Mouse (Mus musculus) frontal cortex, postnatal 36 days (tissue): ENCODE results near the gene Mrpl20.

Experiments
- DNase-seq, 2 experiments: peaks; one replicate each; pipeline ENCODE4 v3.0.0; 2022; ENCODE audit warnings: low spot score in 2 of 2

The Mrpl20 gene

DNA sequence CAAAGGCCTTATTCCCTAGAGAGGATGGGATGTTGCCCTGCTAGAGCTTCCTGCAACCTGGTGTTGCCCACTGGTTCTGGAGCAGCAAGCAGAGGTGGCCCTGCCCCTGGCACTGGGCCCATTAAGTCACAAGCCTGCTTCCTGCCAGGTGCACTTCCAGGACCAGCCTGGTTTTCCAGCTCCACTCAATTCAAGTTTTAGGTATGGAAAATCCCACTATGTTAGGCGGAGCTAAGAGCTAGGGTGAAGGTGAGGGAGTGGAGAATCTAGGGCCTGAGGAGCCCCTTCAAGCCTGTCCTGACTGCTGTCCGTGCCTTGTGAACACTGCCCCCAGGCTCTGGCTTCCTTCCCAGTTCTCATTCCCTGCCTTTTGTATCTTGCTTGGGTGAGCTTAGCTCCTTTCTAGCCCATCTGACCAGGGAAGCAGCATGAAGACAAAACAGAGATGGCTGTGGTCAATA, 49.3 kb downstream of the Mrpl20 start:
- DNase-seq = no peak

- DNase-seq = no peak
Measured at GRCm38 (mm10) chr4:155853421-155853820, 50.7 kb downstream of the Mrpl20 start.

DNA sequence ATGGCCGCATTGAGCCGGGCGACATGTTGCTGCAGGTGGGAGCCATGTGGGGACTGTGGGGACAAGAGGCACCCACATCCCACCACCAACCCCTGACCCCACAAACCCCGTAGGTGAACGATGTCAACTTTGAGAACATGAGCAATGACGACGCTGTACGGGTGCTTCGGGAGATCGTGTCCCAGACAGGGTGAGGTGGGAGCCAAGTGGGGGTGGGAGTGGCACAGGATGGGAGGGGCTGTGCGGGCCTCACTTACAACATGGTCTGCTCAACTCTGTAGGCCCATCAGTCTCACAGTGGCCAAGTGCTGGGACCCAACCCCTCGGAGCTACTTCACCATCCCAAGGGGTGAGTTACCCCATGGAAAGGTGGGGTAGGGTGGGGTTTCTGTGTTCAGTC, 52.3 kb downstream of the Mrpl20 start:
- DNase-seq = no peak

DNA sequence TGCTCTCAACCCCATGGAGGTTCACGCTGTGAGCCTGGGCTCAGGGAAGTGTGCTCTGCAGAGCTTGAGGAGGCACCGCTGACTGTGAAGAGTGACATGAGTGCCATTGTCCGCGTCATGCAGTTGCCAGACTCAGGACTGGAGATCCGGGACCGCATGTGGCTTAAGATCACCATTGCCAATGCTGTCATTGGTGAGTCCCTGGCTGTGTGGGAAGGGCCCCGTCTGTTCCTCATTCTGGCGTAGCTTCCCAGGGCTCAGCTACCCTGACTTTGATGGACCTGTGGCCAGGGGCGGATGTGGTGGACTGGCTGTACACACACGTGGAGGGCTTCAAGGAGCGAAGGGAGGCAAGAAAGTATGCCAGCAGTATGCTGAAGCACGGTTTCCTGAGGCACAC, 53.4 kb downstream of the Mrpl20 start:
- DNase-seq = no peak

- DNase-seq = no peak
Measured at GRCm38 (mm10) chr4:155856881-155857280, 54.2 kb downstream of the Mrpl20 start.

DNA sequence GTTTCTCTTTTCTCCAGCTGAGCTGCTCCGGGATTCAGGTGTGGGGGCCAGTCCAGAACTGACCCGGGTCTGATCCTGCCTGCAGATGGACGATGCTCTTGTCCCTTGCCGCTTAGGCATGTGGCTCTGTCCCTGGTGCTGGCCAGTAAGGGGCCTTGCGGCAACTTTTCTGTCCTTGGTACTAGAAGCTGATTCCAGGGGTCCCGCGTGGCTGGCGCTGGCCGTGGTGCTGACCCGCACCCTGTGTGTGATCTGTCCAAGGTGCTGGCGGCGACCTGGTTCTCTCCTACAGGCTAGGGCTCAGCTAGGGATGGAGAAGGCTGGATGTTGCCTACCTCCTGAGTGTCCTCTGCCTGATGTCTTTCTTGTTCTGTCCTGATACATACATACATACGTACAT, 56.6 kb downstream of the Mrpl20 start:
- DNase-seq = no peak
